Mouse (Mus musculus) intestine, embryonic 14.5 days (tissue): ENCODE data around the gene Lrrc47. TPM values are rescaled to one million over a fixed set of nuclear protein-coding genes. Genes with fewer than 3 reads are reported as not detected.

Source experiments
- ATAC-seq: fragments of 200-750 bp; cut with Nextera tagmentation; replicated peaks from 2 replicates; pipeline ENCODE4 v1.8.0; 2017; ENCODE audit warnings: low read depth, moderate number of reproducible peaks, moderate TSS enrichment, moderate library complexity; ENCODE audit not compliant: low FRiP score, low TSS enrichment
- DNase-seq: peaks from one replicate; pipeline ENCODE4 v3.0.0-alpha.2; 2018; ENCODE audit warnings: low spot score
- H3K27ac ChIP-seq: fragments of 300-500 bp; sonication (generic); 2 replicates; pipeline ENCODE4 v1.5.1; 2014; ENCODE audit warnings: low read depth, mild to moderate bottlenecking, control low read depth
- H3K27me3 ChIP-seq: fragments of 300-500 bp; sonication (generic); replicated peaks from 2 replicates; pipeline ENCODE4 v1.6.1; 2014; ENCODE audit warnings: low read length, control low read depth; ENCODE audit not compliant: control insufficient read depth, insufficient read depth
- H3K36me3 ChIP-seq: fragments of 300-500 bp; sonication (generic); 2 replicates; pipeline ENCODE4 v1.6.1; 2014; ENCODE audit warnings: low read length, control low read depth; ENCODE audit not compliant: control insufficient read depth, insufficient read depth
- H3K4me1 ChIP-seq: fragments of 300-500 bp; sonication (generic); replicated peaks from 2 replicates; pipeline ENCODE4 v1.6.1; 2014; ENCODE audit warnings: low read length, control low read depth, mixed read lengths; ENCODE audit not compliant: control insufficient read depth, insufficient read depth
- H3K4me2 ChIP-seq: fragments of 300-500 bp; sonication (generic); 2 replicates; pipeline ENCODE4 v1.6.1; 2014; ENCODE audit warnings: low read length
- H3K4me3 ChIP-seq: fragments of 300-500 bp; sonication (generic); 2 replicates; pipeline ENCODE4 v1.5.1; 2014; ENCODE audit warnings: low read depth, low read length, control low read depth, mixed read lengths
- H3K9ac ChIP-seq: fragments of 300-500 bp; sonication (generic); 2 replicates; pipeline ENCODE4 v1.6.1; 2014; ENCODE audit warnings: mild to moderate bottlenecking, low read length
- H3K9me3 ChIP-seq: fragments of 300-500 bp; sonication (generic); 2 replicates; pipeline ENCODE4 v1.6.1; 2016; ENCODE audit warnings: low read length, control low read depth; ENCODE audit not compliant: control insufficient read depth
- WGBS: fragments of 180-500 bp; shearing (Covaris S2); extraction: QIAGEN DNeasy Blood & Tissue Kit; methylation state at CpG from one replicate; pipeline ENCODE4 v1.1.7; 2014; 5-methylcytosine and 5-hydroxymethylcytosine counted together
- polyA plus RNA-seq: library from polyadenylated mRNA; unstranded; fragments of >200 nt; fragmentation: Nextera tagmentation; extraction: Ambion mirVana; gene quantifications from 2 replicates; pipeline ENCODE4 v1.2.1, GENCODE M21; 2014

The Lrrc47 gene
- polyA plus RNA-seq, 1 experiment from 2014 or later, result 14.2 TPM

- no peak for ATAC-seq
Measured at GRCm38 (mm10) chr4:154012132-154012882, 776 bp downstream of the Lrrc47 start.

GRCm38 (mm10) chr4:154015476-154015875 lies 3.9 kb downstream of the Lrrc47 start:
- H3K36me3 ChIP-seq, result peaks cover 63% of the 10 kb centered on the region
- 89% methylated on average over 9 of the region's 11 CpGs for WGBS

More at GRCm38 (mm10) chr4:154012132-154012882, 776 bp downstream of the Lrrc47 start:
- Histone ChIP-seq H3K9ac (peak overlapping the region; percentile 94), H3K27me3 (no peaks in the 10 kb centered on the region), H3K27ac (peak overlapping the region; percentile 59), H3K9me3 (no peaks in the 10 kb centered on the region), H3K4me1 (peaks cover 11% of the 10 kb centered on the region), H3K36me3 (peaks cover 34% of the 10 kb centered on the region), H3K4me3 (peak overlapping the region; percentile 99), H3K4me2 (peak overlapping the region; percentile 99)
- 3% methylated on average over 47 of the region's 55 CpGs for WGBS
- DNase-seq, result peak; percentile 64

GRCm38 (mm10) chr4:154019571-154019970 lies 8.0 kb downstream of the Lrrc47 start:
- DNase-seq (no peak), ATAC-seq (no peak)
- Histone ChIP-seq H3K27me3 (no peaks in the 10 kb centered on the region), H3K9ac (no peak overlapping the region), H3K4me2 (no peak overlapping the region), H3K9me3 (no peaks in the 10 kb centered on the region), H3K4me1 (peaks cover 8% of the 10 kb centered on the region), H3K36me3 (peaks cover 78% of the 10 kb centered on the region), H3K4me3 (no peak overlapping the region), H3K27ac (no peak overlapping the region)
- WGBS, result 69% methylated on average over 7 of the region's 7 CpGs

More at GRCm38 (mm10) chr4:154015476-154015875, 3.9 kb downstream of the Lrrc47 start:
- ATAC-seq, result no peak
- H3K4me3 ChIP-seq, result no peak overlapping the region
- DNase-seq, result no peak
- no peak overlapping the region for H3K27ac ChIP-seq
- no peaks in the 10 kb centered on the region for H3K27me3 ChIP-seq
- H3K9me3 ChIP-seq, result no peaks in the 10 kb centered on the region
- H3K9ac ChIP-seq, result no peak overlapping the region
- peaks cover 11% of the 10 kb centered on the region for H3K4me1 ChIP-seq
- no peak overlapping the region for H3K4me2 ChIP-seq

GRCm38 (mm10) chr4:154021432-154021831 lies 9.9 kb downstream of the Lrrc47 start:
- Histone ChIP-seq H3K9me3 (no peaks in the 10 kb centered on the region), H3K9ac (no peak overlapping the region), H3K4me2 (no peak overlapping the region), H3K27me3 (no peaks in the 10 kb centered on the region), H3K4me3 (no peak overlapping the region), H3K36me3 (peaks cover 60% of the 10 kb centered on the region), H3K4me1 (peaks cover 12% of the 10 kb centered on the region), H3K27ac (0 out of 2 replicates have a peak overlapping the region, but pooled peaks have one; percentile 7)
- WGBS, result 91% methylated on average over 9 of the region's 9 CpGs
- ATAC-seq, result no peak
- no peak for DNase-seq

- Histone ChIP-seq H3K9me3 (no peaks in the 10 kb centered on the region), H3K9ac (no peak overlapping the region), H3K36me3 (peaks cover 50% of the 10 kb centered on the region), H3K27ac (0 out of 2 replicates have a peak overlapping the region, but pooled peaks have one; percentile 27), H3K4me1 (peaks cover 12% of the 10 kb centered on the region), H3K4me3 (no peak overlapping the region), H3K4me2 (no peak overlapping the region), H3K27me3 (no peaks in the 10 kb centered on the region)
- 72% methylated on average over 4 of the region's 4 CpGs for WGBS
- ATAC-seq, result no peak
- no peak for DNase-seq
Measured at GRCm38 (mm10) chr4:154022407-154022806, 10.9 kb downstream of the Lrrc47 start.

- no peaks in the 10 kb centered on the region for H3K27me3 ChIP-seq
- H3K4me1 ChIP-seq, result peaks cover 12% of the 10 kb centered on the region
- H3K4me3 ChIP-seq, result no peak overlapping the region
- H3K9ac ChIP-seq, result no peak overlapping the region
- H3K9me3 ChIP-seq, result no peaks in the 10 kb centered on the region
- H3K36me3 ChIP-seq, result peaks cover 47% of the 10 kb centered on the region
- DNase-seq (no peak), ATAC-seq (no peak)
- H3K27ac ChIP-seq, result no peak overlapping the region
- WGBS, result 55% methylated on average over 4 of the region's 4 CpGs
- no peak overlapping the region for H3K4me2 ChIP-seq
Measured at GRCm38 (mm10) chr4:154022844-154023243, 11.3 kb downstream of the Lrrc47 start.

GRCm38 (mm10) chr4:154023754-154024601 lies 12.4 kb downstream of the Lrrc47 start:
- H3K4me3 ChIP-seq, result peak overlapping the region; percentile 43; the same call in 1 of the 2 replicates
- no peak overlapping the region for H3K9ac ChIP-seq
- no peaks in the 10 kb centered on the region for H3K9me3 ChIP-seq
- ATAC-seq (peak; percentile 40), DNase-seq (peak; percentile 65)
- H3K27ac ChIP-seq, result peak overlapping the region; percentile 60
- H3K27me3 ChIP-seq, result no peaks in the 10 kb centered on the region
- H3K4me1 ChIP-seq, result peaks cover 12% of the 10 kb centered on the region
- 9% methylated on average over 8 of the region's 8 CpGs for WGBS
- H3K36me3 ChIP-seq, result peaks cover 36% of the 10 kb centered on the region
- H3K4me2 ChIP-seq, result peak overlapping the region; percentile 70

GRCm38 (mm10) chr4:154024729-154025521 lies 13.4 kb downstream of the Lrrc47 start:
- DNase-seq, result no peak
- Histone ChIP-seq H3K9ac (peak overlapping the region; percentile 46), H3K9me3 (no peaks in the 10 kb centered on the region), H3K27me3 (no peaks in the 10 kb centered on the region), H3K4me2 (peak overlapping the region; percentile 70), H3K4me3 (peak overlapping the region; percentile 43), H3K36me3 (peaks cover 26% of the 10 kb centered on the region), H3K27ac (peak overlapping the region; percentile 49), H3K4me1 (peaks cover 12% of the 10 kb centered on the region)
- ATAC-seq, result no peak
- WGBS, result 30% methylated on average over 17 of the region's 17 CpGs
